Mouse (Mus musculus): Measurements from ENCODE around the gene Pdzrn3. TPM values are rescaled to one million over a fixed set of nuclear protein-coding genes. Genes with fewer than 3 reads are reported as not detected.

Gene Pdzrn3
- total and polyA plus RNA-seq, 3 experiments: 0.08 TPM; not detected in 2

- H3K9me3 ChIP-seq (replicated peaks; ENCODE audit: insufficient read depth, low read length): no peaks in the 10 kb centered on the region
- no peak overlapping the region for H3K9ac ChIP-seq (ENCODE audit: control insufficient read depth, low read depth, low read length, poor library complexity, severe bottlenecking)
- no peak overlapping the region for H3K4me3 ChIP-seq (ENCODE audit: control insufficient read depth in 1 of 2, insufficient read depth in 1 of 2, low read depth in 2 of 2, low read length in 2 of 2)
- peaks cover 0 to 32% of the 10 kb centered on the region in 2 experiments; a peak in 2 of 4 replicates for H3K36me3 ChIP-seq (ENCODE audit: control insufficient read depth in 1 of 2, insufficient read depth in 2 of 2, low read length in 2 of 2)
- TF ChIP-seq BHLHE40 (IDR thresholded peaks at IDR 0.05; ENCODE audit: borderline replicate concordance, low read depth, low read length) (no peak), JUND (IDR thresholded peaks at IDR 0.05; ENCODE audit: low read depth, low read length) (no peak), POLR2AphosphoS5 (IDR thresholded peaks at IDR 0.05; ENCODE audit: borderline replicate concordance, low read depth, low read length) (no peak), MEF2A (IDR thresholded peaks at IDR 0.05; ENCODE audit: extremely low read depth, insufficient replicate concordance, low read depth, low read length, poor library complexity, severe bottlenecking) (no peak), GATA1 (IDR thresholded peaks at IDR 0.05; ENCODE audit: low read depth, low read length) (no peak), CHD2 (IDR thresholded peaks at IDR 0.05; ENCODE audit: low read length) (no peak), HCFC1 (IDR thresholded peaks at IDR 0.05; ENCODE audit: low read depth, low read length) (no peak), MAZ (IDR thresholded peaks at IDR 0.05; ENCODE audit: low read depth, low read length) (no peak), TBP (IDR thresholded peaks at IDR 0.05; ENCODE audit: low read depth, low read length) (no peak), TAL1 (IDR thresholded peaks at IDR 0.05; ENCODE audit: low read length) (no peak), ETS1 (IDR thresholded peaks at IDR 0.05; ENCODE audit: low read depth, low read length) (no peak)
- no peaks in the 10 kb centered on the region for H3K79me2 ChIP-seq (ENCODE audit: control insufficient read depth, insufficient read depth, low read length, poor library complexity)
- no peak for DNase-seq (ENCODE audit: low read depth, low spot score)
- no peaks in the 10 kb centered on the region for H3K27me3 ChIP-seq (ENCODE audit: control insufficient read depth in 1 of 2, insufficient read depth in 2 of 2, low read length in 2 of 2)
- peaks cover 13 to 36% of the 10 kb centered on the region in 2 experiments for H3K4me1 ChIP-seq (ENCODE audit: control insufficient read depth in 1 of 2, insufficient read depth in 2 of 2, low read length in 2 of 2)
- H3K27ac ChIP-seq (ENCODE audit: control insufficient read depth, low read depth, low read length): no peak overlapping the region
These were observed 70.9 kb downstream of the Pdzrn3 start for GRCm38 (mm10) chr6:101306834-101307233.

- DNase-seq (ENCODE audit: low read depth, low spot score): no peak
- H3K9me3 ChIP-seq (replicated peaks; ENCODE audit: insufficient read depth, low read length): no peaks in the 10 kb centered on the region
These were observed 72.2 kb downstream of the Pdzrn3 start for GRCm38 (mm10) chr6:101305543-101305942.

More at GRCm38 (mm10) chr6:101305543-101305942, 72.2 kb downstream of the Pdzrn3 start:
- H3K4me1 ChIP-seq (ENCODE audit: control insufficient read depth in 1 of 2, insufficient read depth in 2 of 2, low read length in 2 of 2): peaks cover 13 to 36% of the 10 kb centered on the region in 2 experiments
- peaks cover 0 to 32% of the 10 kb centered on the region in 2 experiments; a peak in 2 of 4 replicates for H3K36me3 ChIP-seq (ENCODE audit: control insufficient read depth in 1 of 2, insufficient read depth in 2 of 2, low read length in 2 of 2)
- TF ChIP-seq RAD21 (IDR thresholded peaks at IDR 0.05; ENCODE audit: low read depth, low read length) (no peak), MAX (IDR thresholded peaks at IDR 0.05; ENCODE audit: low read length) (no peak), MAZ (IDR thresholded peaks at IDR 0.05; ENCODE audit: low read depth, low read length) (no peak), ETS1 (IDR thresholded peaks at IDR 0.05; ENCODE audit: low read depth, low read length) (no peak), POLR2AphosphoS2 (IDR thresholded peaks at IDR 0.05; ENCODE audit: low read length) (no peak), GATA1 (IDR thresholded peaks at IDR 0.05; ENCODE audit: low read depth, low read length) (no peak), MYB (IDR thresholded peaks at IDR 0.05; ENCODE audit: low read depth, low read length) (no peak), POLR2AphosphoS5 (IDR thresholded peaks at IDR 0.05; ENCODE audit: borderline replicate concordance, low read depth, low read length) (no peak), TCF12 (IDR thresholded peaks at IDR 0.05; ENCODE audit: low read depth, low read length) (no peak), ZC3H11A (IDR thresholded peaks at IDR 0.05; ENCODE audit: low read depth, low read length) (no peak), RCOR1 (IDR thresholded peaks at IDR 0.05; ENCODE audit: low read depth, low read length) (no peak), TBP (IDR thresholded peaks at IDR 0.05; ENCODE audit: low read depth, low read length) (no peak), ZMIZ1 (IDR thresholded peaks at IDR 0.05; ENCODE audit: low read depth, low read length) (no peak), KAT2A (conservative IDR thresholded peaks at IDR 0.05; ENCODE audit: low read depth, low read length) (no peak), JUND (IDR thresholded peaks at IDR 0.05; ENCODE audit: low read depth, low read length) (no peak), USF2 (IDR thresholded peaks at IDR 0.05; ENCODE audit: borderline replicate concordance in 1 of 2, insufficient read depth in 1 of 2, low read depth in 1 of 2, low read length in 2 of 2) (no peak), USF1 (IDR thresholded peaks at IDR 0.05; ENCODE audit: low read depth, low read length) (no peak), EP300 (IDR thresholded peaks at IDR 0.05; ENCODE audit: low read depth in 1 of 2, low read length in 2 of 2) (no peak), MXI1 (IDR thresholded peaks at IDR 0.05; ENCODE audit: low read depth, low read length) (no peak)
- H3K27me3 ChIP-seq (ENCODE audit: control insufficient read depth in 1 of 2, insufficient read depth in 2 of 2, low read length in 2 of 2): no peaks in the 10 kb centered on the region
- H3K9ac ChIP-seq (ENCODE audit: control insufficient read depth, low read depth, low read length, poor library complexity, severe bottlenecking): no peak overlapping the region
- H3K4me3 ChIP-seq (ENCODE audit: control insufficient read depth in 1 of 2, insufficient read depth in 1 of 2, low read depth in 2 of 2, low read length in 2 of 2): no peak overlapping the region
- H3K27ac ChIP-seq (ENCODE audit: control insufficient read depth, low read depth, low read length): no peak overlapping the region
- H3K79me2 ChIP-seq (ENCODE audit: control insufficient read depth, insufficient read depth, low read length, poor library complexity): no peaks in the 10 kb centered on the region
